Mouse (Mus musculus): ENCODE measurements at regions not wholly inside any gene's neighbourhood (a gene's known extent, or its start where the extent isn't known, plus 50 kb on each side); places are given as distances from the start of the nearest gene placed in this dataset.

- no peaks in the 10 kb centered on the region for H3K79me2 ChIP-seq (ENCODE audit: control insufficient read depth, insufficient read depth, low read length, poor library complexity)
- H3K36me3 ChIP-seq (ENCODE audit: control insufficient read depth in 1 of 2, insufficient read depth in 2 of 2, low read length in 2 of 2) = no peaks in the 10 kb centered on the region
- H3K9ac ChIP-seq (ENCODE audit: control insufficient read depth, low read depth, low read length, poor library complexity, severe bottlenecking) = no peak overlapping the region
- H3K27me3 ChIP-seq (ENCODE audit: control insufficient read depth in 1 of 2, insufficient read depth in 2 of 2, low read length in 2 of 2) = no peaks in the 10 kb centered on the region
- no peaks in the 10 kb centered on the region for H3K9me3 ChIP-seq (replicated peaks; ENCODE audit: insufficient read depth, low read length)
- TF ChIP-seq RAD21 (IDR thresholded peaks at IDR 0.05; ENCODE audit: low read depth, low read length) (no peak), POLR2A (IDR thresholded peaks at IDR 0.05; ENCODE audit: control insufficient read depth in 1 of 2, insufficient read depth in 1 of 2, low read depth in 1 of 2, low read length in 2 of 2, poor library complexity in 1 of 2) (no peak), CHD2 (IDR thresholded peaks at IDR 0.05; ENCODE audit: low read length) (no peak), JUND (IDR thresholded peaks at IDR 0.05; ENCODE audit: low read depth, low read length) (no peak), NELFE (IDR thresholded peaks at IDR 0.05; ENCODE audit: low read depth, low read length) (no peak), NRF1 (IDR thresholded peaks at IDR 0.05; ENCODE audit: insufficient read depth, low read depth, low read length, poor library complexity, severe bottlenecking) (no peak), MAFK (IDR thresholded peaks at IDR 0.05; ENCODE audit: borderline replicate concordance, low read depth, low read length) (no peak), SMC3 (IDR thresholded peaks at IDR 0.05; ENCODE audit: low read depth, low read length) (no peak), GABPA (IDR thresholded peaks at IDR 0.05; ENCODE audit: low read depth, low read length) (no peak), ZNF384 (IDR thresholded peaks at IDR 0.05; ENCODE audit: low read depth, low read length) (no peak), ZC3H11A (IDR thresholded peaks at IDR 0.05; ENCODE audit: low read depth, low read length) (no peak), GATA1 (IDR thresholded peaks at IDR 0.05; ENCODE audit: low read depth, low read length) (no peak)
- no peak for DNase-seq (ENCODE audit: low read depth, low spot score)
- no peaks in the 10 kb centered on the region for H3K4me1 ChIP-seq (ENCODE audit: control insufficient read depth in 1 of 2, insufficient read depth in 2 of 2, low read length in 2 of 2)
- H3K27ac ChIP-seq (ENCODE audit: control insufficient read depth, low read depth, low read length) = no peak overlapping the region
- H3K4me3 ChIP-seq (ENCODE audit: control insufficient read depth in 1 of 2, insufficient read depth in 1 of 2, low read depth in 2 of 2, low read length in 2 of 2) = no peak overlapping the region
Measured at GRCm38 (mm10) chr6:104926088-104926487, 433.5 kb downstream of the Cntn6 start.

GRCm38 (mm10) chr6:104930284-104930683 lies 437.7 kb downstream of the Cntn6 start:
- H3K27me3 ChIP-seq (ENCODE audit: control insufficient read depth in 1 of 2, insufficient read depth in 2 of 2, low read length in 2 of 2) = no peaks in the 10 kb centered on the region
- H3K27ac ChIP-seq (ENCODE audit: control insufficient read depth, low read depth, low read length) = no peak overlapping the region
- no peaks in the 10 kb centered on the region for H3K79me2 ChIP-seq (ENCODE audit: control insufficient read depth, insufficient read depth, low read length, poor library complexity)

More at GRCm38 (mm10) chr6:104930284-104930683, 437.7 kb downstream of the Cntn6 start:
- Histone ChIP-seq H3K9me3 (replicated peaks; ENCODE audit: insufficient read depth, low read length) (no peaks in the 10 kb centered on the region), H3K4me1 (ENCODE audit: control insufficient read depth in 1 of 2, insufficient read depth in 2 of 2, low read length in 2 of 2) (no peaks in the 10 kb centered on the region), H3K9ac (ENCODE audit: control insufficient read depth, low read depth, low read length, poor library complexity, severe bottlenecking) (no peak overlapping the region), H3K4me3 (ENCODE audit: control insufficient read depth in 1 of 2, insufficient read depth in 1 of 2, low read depth in 2 of 2, low read length in 2 of 2) (no peak overlapping the region), H3K36me3 (ENCODE audit: control insufficient read depth in 1 of 2, insufficient read depth in 2 of 2, low read length in 2 of 2) (no peaks in the 10 kb centered on the region)
- DNase-seq (ENCODE audit: low read depth, low spot score) = no peak
- TF ChIP-seq TBP (IDR thresholded peaks at IDR 0.05; ENCODE audit: low read depth, low read length) = no peak
- TF ChIP-seq TAL1 (IDR thresholded peaks at IDR 0.05; ENCODE audit: low read length) = no peak
- no peak for TF ChIP-seq USF2 (IDR thresholded peaks at IDR 0.05; ENCODE audit: borderline replicate concordance in 1 of 2, insufficient read depth in 1 of 2, low read depth in 1 of 2, low read length in 2 of 2)
- no peak for TF ChIP-seq RCOR1 (IDR thresholded peaks at IDR 0.05; ENCODE audit: low read depth, low read length)
- TF ChIP-seq MXI1 (IDR thresholded peaks at IDR 0.05; ENCODE audit: low read depth, low read length) = no peak
- no peak for TF ChIP-seq GATA1 (IDR thresholded peaks at IDR 0.05; ENCODE audit: low read depth, low read length)
- TF ChIP-seq MAX (IDR thresholded peaks at IDR 0.05; ENCODE audit: low read length) = no peak
- no peak for TF ChIP-seq MEF2A (IDR thresholded peaks at IDR 0.05; ENCODE audit: extremely low read depth, insufficient replicate concordance, low read depth, low read length, poor library complexity, severe bottlenecking)
- TF ChIP-seq MAFK (IDR thresholded peaks at IDR 0.05; ENCODE audit: borderline replicate concordance, low read depth, low read length) = no peak
- no peak for TF ChIP-seq SMC3 (IDR thresholded peaks at IDR 0.05; ENCODE audit: low read depth, low read length)
- no peak for TF ChIP-seq ETS1 (IDR thresholded peaks at IDR 0.05; ENCODE audit: low read depth, low read length)
- no peak for TF ChIP-seq POLR2A (IDR thresholded peaks at IDR 0.05; ENCODE audit: control insufficient read depth in 1 of 2, insufficient read depth in 1 of 2, low read depth in 1 of 2, low read length in 2 of 2, poor library complexity in 1 of 2)
- no peak for TF ChIP-seq JUND (IDR thresholded peaks at IDR 0.05; ENCODE audit: low read depth, low read length)
- no peak for TF ChIP-seq ZC3H11A (IDR thresholded peaks at IDR 0.05; ENCODE audit: low read depth, low read length)
- no peak for TF ChIP-seq MAZ (IDR thresholded peaks at IDR 0.05; ENCODE audit: low read depth, low read length)
- TF ChIP-seq KAT2A (conservative IDR thresholded peaks at IDR 0.05; ENCODE audit: low read depth, low read length) = no peak
- TF ChIP-seq CHD1 (IDR thresholded peaks at IDR 0.05; ENCODE audit: low read depth, low read length) = no peak
- no peak for TF ChIP-seq GABPA (IDR thresholded peaks at IDR 0.05; ENCODE audit: low read depth, low read length)
- no peak for TF ChIP-seq BHLHE40 (IDR thresholded peaks at IDR 0.05; ENCODE audit: borderline replicate concordance, low read depth, low read length)
- no peak for TF ChIP-seq MYB (IDR thresholded peaks at IDR 0.05; ENCODE audit: low read depth, low read length)
